Comparison of ENCODE assay signal across 33 mouse cellular contexts in genomic region chr15:32240159-32240558, GRCm38 (mm10). TPM values are rescaled to one million over a fixed set of nuclear protein-coding genes. Genes with fewer than 3 reads are reported as not detected.
"Had no signal": no experiment of that assay in that cellular context is flagged by ENCODE, and none has a peak within 500 bp of the region (broad histone marks: within the 10 kb centered on the region; RNA-seq: fewer than 3 reads in every experiment).

No protein-coding gene starts in this region.

- ATAC-seq: liver, embryonic 12.5 days; liver, postnatal 0 days; lung, postnatal 0 days; midbrain, embryonic 13.5 days; midbrain, embryonic 15.5 days; midbrain, embryonic 16.5 days had no signal

- H3K4me3 ChIP-seq: limb, embryonic 10.5 days; limb, embryonic 12.5 days; limb, embryonic 13.5 days; limb, embryonic 15.5 days; liver, embryonic 12.5 days; liver, embryonic 13.5 days; liver, embryonic 15.5 days; lung, embryonic 15.5 days; megakaryocyte, embryonic 14.5 days; midbrain, embryonic 10.5 days; midbrain, embryonic 12.5 days; midbrain, embryonic 13.5 days; midbrain, embryonic 15.5 days; myocyte had no signal

- DNase-seq: left cerebral cortex, postnatal 4 days; liver; liver, embryonic 13.5 days; liver, postnatal 0 days; lung, adult 18-20 months; lung, adult 2 months; lung, embryonic 14.5 days; lung, postnatal 10 days; lung, postnatal 14 days; lung, postnatal 4 days; midbrain, embryonic 14.5 days had no signal

- H3K4me2 ChIP-seq: limb, embryonic 12.5 days; limb, embryonic 13.5 days; limb, embryonic 15.5 days; liver, embryonic 11.5 days; liver, embryonic 12.5 days; liver, embryonic 13.5 days; liver, embryonic 15.5 days; lung, embryonic 14.5 days; lung, embryonic 15.5 days; midbrain, embryonic 11.5 days; midbrain, embryonic 12.5 days; midbrain, embryonic 13.5 days; midbrain, embryonic 15.5 days had no signal

- H3K9me3 ChIP-seq: limb, embryonic 10.5 days; limb, embryonic 12.5 days; limb, embryonic 13.5 days; limb, embryonic 15.5 days; liver, embryonic 12.5 days; liver, embryonic 13.5 days; liver, embryonic 15.5 days; lung, embryonic 15.5 days; megakaryocyte, embryonic 14.5 days; midbrain, embryonic 10.5 days; midbrain, embryonic 12.5 days; midbrain, embryonic 13.5 days; midbrain, embryonic 15.5 days had no signal

- H3K9ac ChIP-seq: limb, embryonic 12.5 days; limb, embryonic 13.5 days; limb, embryonic 15.5 days; liver, embryonic 12.5 days; liver, embryonic 13.5 days; liver, embryonic 14.5 days; liver, embryonic 15.5 days; liver, postnatal 0 days; lung, embryonic 14.5 days; lung, embryonic 15.5 days; midbrain, embryonic 12.5 days; midbrain, embryonic 13.5 days; midbrain, embryonic 15.5 days had no signal

- H3K27me3 ChIP-seq: limb, embryonic 12.5 days; limb, embryonic 13.5 days; limb, embryonic 15.5 days; lung, embryonic 15.5 days; midbrain, embryonic 12.5 days; midbrain, embryonic 13.5 days; midbrain, embryonic 15.5 days had no signal

- H3K27ac ChIP-seq: limb, embryonic 10.5 days; limb, embryonic 12.5 days; limb, embryonic 13.5 days; limb, embryonic 15.5 days; liver, embryonic 12.5 days; liver, embryonic 13.5 days; liver, embryonic 14.5 days; liver, embryonic 15.5 days; lung, embryonic 15.5 days; macrophage; midbrain, embryonic 10.5 days; midbrain, embryonic 12.5 days; midbrain, embryonic 13.5 days; midbrain, embryonic 15.5 days had no signal

- H3K36me3 ChIP-seq: liver, embryonic 12.5 days; liver, embryonic 15.5 days; midbrain, embryonic 10.5 days; midbrain, embryonic 12.5 days; midbrain, embryonic 13.5 days; midbrain, embryonic 15.5 days had no signal

RNA-seq across cellular contexts. Expression of gene Sema5a, which starts 4.5 kb away (rescaled TPM):
- total RNA-seq: megakaryocyte progenitor cell, adult 5-6 weeks; megakaryocyte-erythroid progenitor cell, adult 5-6 weeks; monocyte, adult 5-6 weeks had no signal
- polyA plus RNA-seq: macrophage had no signal
